Mouse (Mus musculus): ENCODE measurements around the gene Hoxb8. TPM values are rescaled to one million over a fixed set of nuclear protein-coding genes. Genes with fewer than 3 reads are reported as not detected.

Gene Hoxb8
- not detected in 2 replicates for polyA plus RNA-seq (2012; rRNA removed)

- H3K4me1 ChIP-seq (ENCODE audit: control insufficient read depth, insufficient read depth, low read length), result no peaks in the 10 kb centered on the region
- TF ChIP-seq CTCF (IDR thresholded peaks at IDR 0.05; ENCODE audit: extremely low read depth, insufficient read depth, low read length) (no peak), POLR2A (IDR thresholded peaks at IDR 0.05; ENCODE audit: extremely low read depth, insufficient read depth, low read length) (no peak)
- H3K4me3 ChIP-seq (ENCODE audit: insufficient read depth, low read length), result no peak within 1 kb of the TSS
- H3K27ac ChIP-seq (ENCODE audit: insufficient read depth, low read length), result no peak within 1 kb of the TSS
Observed at GRCm38 (mm10) chr11:96281855-96282570, at the start of gene Hoxb8. Hoxb8 (plus strand) TSS chr11:96281905.

DNA sequence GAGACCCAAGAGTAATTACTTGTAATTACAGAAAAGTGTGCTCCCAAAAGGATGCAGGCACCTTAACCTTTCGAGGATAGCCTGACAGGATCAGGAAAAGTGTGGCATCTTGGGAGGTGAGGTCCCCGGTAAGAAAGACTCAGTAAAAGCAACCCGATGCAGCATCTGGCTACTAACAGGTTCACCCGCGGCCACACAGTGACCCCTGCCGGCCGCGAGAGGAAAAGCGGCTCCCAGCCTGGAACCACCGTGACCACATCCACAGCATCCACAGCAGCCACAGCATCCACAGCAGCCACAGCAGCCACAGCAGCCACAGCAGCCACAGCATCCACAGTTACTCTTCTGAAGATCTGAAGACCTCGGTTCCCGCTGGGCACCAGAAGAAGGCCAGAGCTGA lies 46.8 kb upstream of the Hoxb8 start:
- no peak overlapping the region for H3K4me3 ChIP-seq (ENCODE audit: insufficient read depth, low read length)
- no peak overlapping the region for H3K27ac ChIP-seq (ENCODE audit: insufficient read depth, low read length)
- no peaks in the 10 kb centered on the region for H3K4me1 ChIP-seq (ENCODE audit: control insufficient read depth, insufficient read depth, low read length)
- TF ChIP-seq POLR2A (IDR thresholded peaks at IDR 0.05; ENCODE audit: extremely low read depth, insufficient read depth, low read length), result no peak
- TF ChIP-seq CTCF (IDR thresholded peaks at IDR 0.05; ENCODE audit: extremely low read depth, insufficient read depth, low read length), result peak; percentile 49; the same call in 1 of the 2 replicates

DNA sequence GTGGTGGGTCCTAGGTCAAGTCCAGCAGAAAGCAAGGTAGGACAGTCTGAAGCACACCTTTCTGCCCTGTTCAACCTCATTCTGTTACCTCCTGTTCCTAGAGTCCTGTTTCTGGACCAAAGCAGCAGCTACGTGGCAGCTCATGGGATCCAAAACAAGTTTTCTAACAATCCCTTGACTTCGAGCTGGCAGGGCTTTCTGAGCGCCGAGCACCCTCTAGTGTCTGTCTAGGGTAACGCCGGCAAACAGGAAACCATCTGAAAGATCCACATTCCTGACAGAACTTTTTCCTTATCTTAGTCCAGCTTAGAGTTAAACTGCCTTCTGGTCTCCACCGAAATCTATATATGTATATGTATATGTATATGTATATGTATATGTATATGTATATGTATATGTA lies 41.5 kb upstream of the Hoxb8 start:
- H3K27ac ChIP-seq (ENCODE audit: insufficient read depth, low read length), result no peak overlapping the region
- no peak overlapping the region for H3K4me3 ChIP-seq (ENCODE audit: insufficient read depth, low read length)
- TF ChIP-seq POLR2A (IDR thresholded peaks at IDR 0.05; ENCODE audit: extremely low read depth, insufficient read depth, low read length) (no peak), CTCF (IDR thresholded peaks at IDR 0.05; ENCODE audit: extremely low read depth, insufficient read depth, low read length) (peak; percentile 82)
- H3K4me1 ChIP-seq (ENCODE audit: control insufficient read depth, insufficient read depth, low read length), result no peaks in the 10 kb centered on the region

- H3K4me1 ChIP-seq (ENCODE audit: control insufficient read depth, insufficient read depth, low read length), result no peaks in the 10 kb centered on the region
- no peak overlapping the region for H3K27ac ChIP-seq (ENCODE audit: insufficient read depth, low read length)
- no peak for TF ChIP-seq POLR2A (IDR thresholded peaks at IDR 0.05; ENCODE audit: extremely low read depth, insufficient read depth, low read length)
- TF ChIP-seq CTCF (IDR thresholded peaks at IDR 0.05; ENCODE audit: extremely low read depth, insufficient read depth, low read length), result no peak
- H3K4me3 ChIP-seq (ENCODE audit: insufficient read depth, low read length), result no peak overlapping the region
Observed at GRCm38 (mm10) chr11:96250901-96251300, 30.8 kb upstream of the Hoxb8 start.

DNA sequence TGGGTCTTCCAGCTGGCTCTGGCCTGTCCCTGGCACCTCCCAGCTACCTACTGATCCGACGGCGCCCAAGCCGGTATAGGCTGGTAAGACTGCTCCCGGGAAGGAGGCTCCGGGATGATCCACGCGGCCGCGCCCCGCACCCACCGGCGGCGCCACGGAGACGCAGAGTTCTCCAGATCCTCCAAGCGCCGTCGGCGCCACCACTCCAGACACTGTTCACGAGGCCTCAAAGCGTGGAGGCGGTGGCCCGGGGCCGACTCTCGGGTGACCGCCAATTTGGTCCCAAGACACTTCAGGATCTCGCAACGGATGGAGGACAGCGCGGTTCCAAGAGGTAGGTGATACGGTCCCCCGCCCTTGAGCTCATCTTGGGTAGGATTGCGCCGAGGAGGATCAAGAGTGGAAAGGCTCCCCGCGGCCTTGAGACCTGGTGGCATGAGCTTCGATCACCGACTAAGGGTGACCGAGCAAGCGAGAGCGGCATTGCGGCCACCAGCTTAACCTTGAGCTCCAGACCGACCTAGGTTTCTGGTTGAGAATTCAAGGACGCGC lies 30.1 kb upstream of the Hoxb8 start:
- no peak for TF ChIP-seq POLR2A (IDR thresholded peaks at IDR 0.05; ENCODE audit: extremely low read depth, insufficient read depth, low read length)
- TF ChIP-seq CTCF (IDR thresholded peaks at IDR 0.05; ENCODE audit: extremely low read depth, insufficient read depth, low read length), result no peak
- H3K27ac ChIP-seq (ENCODE audit: insufficient read depth, low read length), result no peak overlapping the region
- no peak overlapping the region for H3K4me3 ChIP-seq (ENCODE audit: insufficient read depth, low read length)
- no peaks in the 10 kb centered on the region for H3K4me1 ChIP-seq (ENCODE audit: control insufficient read depth, insufficient read depth, low read length)

- no peak overlapping the region for H3K4me3 ChIP-seq (ENCODE audit: insufficient read depth, low read length)
Observed at GRCm38 (mm10) chr11:96252541-96253120, 29.1 kb upstream of the Hoxb8 start.

GRCm38 (mm10) chr11:96254221-96254620 lies 27.5 kb upstream of the Hoxb8 start:
- H3K27ac ChIP-seq (ENCODE audit: insufficient read depth, low read length), result no peak overlapping the region
- TF ChIP-seq POLR2A (IDR thresholded peaks at IDR 0.05; ENCODE audit: extremely low read depth, insufficient read depth, low read length) (no peak), CTCF (IDR thresholded peaks at IDR 0.05; ENCODE audit: extremely low read depth, insufficient read depth, low read length) (no peak)
- no peak overlapping the region for H3K4me3 ChIP-seq (ENCODE audit: insufficient read depth, low read length)
- no peaks in the 10 kb centered on the region for H3K4me1 ChIP-seq (ENCODE audit: control insufficient read depth, insufficient read depth, low read length)

More at GRCm38 (mm10) chr11:96252541-96253120, 29.1 kb upstream of the Hoxb8 start:
- Histone ChIP-seq H3K4me1 (ENCODE audit: control insufficient read depth, insufficient read depth, low read length) (no peaks in the 10 kb centered on the region), H3K27ac (ENCODE audit: insufficient read depth, low read length) (no peak overlapping the region)
- no peak for TF ChIP-seq CTCF (IDR thresholded peaks at IDR 0.05; ENCODE audit: extremely low read depth, insufficient read depth, low read length)
- TF ChIP-seq POLR2A (IDR thresholded peaks at IDR 0.05; ENCODE audit: extremely low read depth, insufficient read depth, low read length), result no peak

GRCm38 (mm10) chr11:96255111-96255995 lies 26.4 kb upstream of the Hoxb8 start:
- no peaks in the 10 kb centered on the region for H3K4me1 ChIP-seq (ENCODE audit: control insufficient read depth, insufficient read depth, low read length)
- no peak overlapping the region for H3K27ac ChIP-seq (ENCODE audit: insufficient read depth, low read length)
- TF ChIP-seq POLR2A (IDR thresholded peaks at IDR 0.05; ENCODE audit: extremely low read depth, insufficient read depth, low read length) (no peak), CTCF (IDR thresholded peaks at IDR 0.05; ENCODE audit: extremely low read depth, insufficient read depth, low read length) (no peak)
- no peak overlapping the region for H3K4me3 ChIP-seq (ENCODE audit: insufficient read depth, low read length)

GRCm38 (mm10) chr11:96255996-96256445 lies 25.7 kb upstream of the Hoxb8 start:
- no peak for TF ChIP-seq CTCF (IDR thresholded peaks at IDR 0.05; ENCODE audit: extremely low read depth, insufficient read depth, low read length)
- TF ChIP-seq POLR2A (IDR thresholded peaks at IDR 0.05; ENCODE audit: extremely low read depth, insufficient read depth, low read length), result no peak
- Histone ChIP-seq H3K4me3 (ENCODE audit: insufficient read depth, low read length) (no peak overlapping the region), H3K27ac (ENCODE audit: insufficient read depth, low read length) (no peak overlapping the region), H3K4me1 (ENCODE audit: control insufficient read depth, insufficient read depth, low read length) (no peaks in the 10 kb centered on the region)

Data from cortical plate, adult 2 months (tissue).